Mouse (Mus musculus) fat pad, adult 2 months (tissue): ENCODE results near the gene Cd200.
"Not testable (repeated sequence)": the region's sequence is repeated elsewhere in the genome, so short reads cannot be mapped to it uniquely, and the experiment has no call there.

Source experiments
- DNase-seq: peaks from one replicate; pipeline ENCODE4 v3.0.0-alpha.2; 2011; ENCODE audit warnings: low read depth, low spot score; ENCODE audit errors: extremely low read depth

Cd200 gene

GRCm38 (mm10) chr16:45408425-45409063 lies at the start of gene Cd200:
Gene Cd200 (minus strand): TSS chr16:45409053.
- no peak for DNase-seq

- DNase-seq: no peak
Measured at GRCm38 (mm10) chr16:45454762-45455161, 45.9 kb upstream of the Cd200 start.

- DNase-seq: no peak
Measured at GRCm38 (mm10) chr16:45437230-45437739, 28.4 kb upstream of the Cd200 start.

GRCm38 (mm10) chr16:45435591-45435990 lies 26.7 kb upstream of the Cd200 start:
- no peak for DNase-seq

GRCm38 (mm10) chr16:45427651-45428050 lies 18.8 kb upstream of the Cd200 start:
- no peak for DNase-seq

GRCm38 (mm10) chr16:45413497-45413896 lies 4.6 kb upstream of the Cd200 start:
- DNase-seq: no peak

- DNase-seq: not testable (repeated sequence)
Measured at GRCm38 (mm10) chr16:45409064-45409446, 202 bp upstream of the Cd200 start.

GRCm38 (mm10) chr16:45407645-45408400 lies 1.0 kb downstream of the Cd200 start:
- no peak for DNase-seq

GRCm38 (mm10) chr16:45407091-45407490 lies 1.8 kb downstream of the Cd200 start:
- no peak for DNase-seq

GRCm38 (mm10) chr16:45402951-45403350 lies 5.9 kb downstream of the Cd200 start:
- DNase-seq: no peak

GRCm38 (mm10) chr16:45402036-45402435 lies 6.8 kb downstream of the Cd200 start:
- no peak for DNase-seq

- DNase-seq: no peak
Measured at GRCm38 (mm10) chr16:45399947-45400555, 8.8 kb downstream of the Cd200 start.

- no peak for DNase-seq
Measured at GRCm38 (mm10) chr16:45399411-45399810, 9.4 kb downstream of the Cd200 start.

GRCm38 (mm10) chr16:45397440-45397839 lies 11.4 kb downstream of the Cd200 start:
- DNase-seq: no peak

GRCm38 (mm10) chr16:45392246-45392645 lies 16.6 kb downstream of the Cd200 start:
- no peak for DNase-seq

GRCm38 (mm10) chr16:45391680-45392079 lies 17.2 kb downstream of the Cd200 start:
- no peak for DNase-seq

- DNase-seq: no peak
Measured at GRCm38 (mm10) chr16:45390286-45390956, 18.4 kb downstream of the Cd200 start.

GRCm38 (mm10) chr16:45389833-45390232 lies 19.0 kb downstream of the Cd200 start:
- no peak for DNase-seq

GRCm38 (mm10) chr16:45389041-45389440 lies 19.8 kb downstream of the Cd200 start:
- DNase-seq: no peak

- no peak for DNase-seq
Measured at GRCm38 (mm10) chr16:45381811-45382210, 27.0 kb downstream of the Cd200 start.

GRCm38 (mm10) chr16:45378959-45379358 lies 29.9 kb downstream of the Cd200 start:
- DNase-seq: no peak
